Mouse (Mus musculus): Measurements from ENCODE around the gene Ldhc. TPM values are rescaled to one million over a fixed set of nuclear protein-coding genes. Genes with fewer than 3 reads are reported as not detected.
A peak's percentile ranks its signal among the peaks of the same experiment; 100 is the strongest.
"Not testable (repeated sequence)": the region's sequence is repeated elsewhere in the genome, so short reads cannot be mapped to it uniquely, and the experiment has no call there.

Ldhc gene
- total RNA-seq, 2 experiments from 2014 or later = not detected

DNA sequence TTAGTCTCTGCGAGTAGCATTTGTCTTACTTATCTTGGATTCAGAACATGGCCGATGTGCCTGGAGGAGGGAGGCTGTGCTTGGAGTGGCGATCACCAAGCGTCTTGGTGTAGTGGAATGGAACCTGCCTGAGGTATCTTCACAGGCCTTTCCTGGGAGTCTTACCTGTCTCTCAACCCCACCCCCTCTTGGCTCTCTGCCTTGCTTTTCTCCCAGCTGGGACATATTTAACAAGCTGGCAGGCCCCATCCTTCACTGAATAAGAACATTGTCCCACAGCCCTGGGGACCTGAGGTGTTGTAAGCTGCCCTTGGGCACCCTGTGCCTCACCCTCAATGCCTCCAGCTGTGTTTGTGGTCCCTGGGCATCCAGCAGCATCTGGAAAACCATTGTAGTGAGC, 17.4 kb upstream of the Ldhc start:
- no peak for DNase-seq

DNA sequence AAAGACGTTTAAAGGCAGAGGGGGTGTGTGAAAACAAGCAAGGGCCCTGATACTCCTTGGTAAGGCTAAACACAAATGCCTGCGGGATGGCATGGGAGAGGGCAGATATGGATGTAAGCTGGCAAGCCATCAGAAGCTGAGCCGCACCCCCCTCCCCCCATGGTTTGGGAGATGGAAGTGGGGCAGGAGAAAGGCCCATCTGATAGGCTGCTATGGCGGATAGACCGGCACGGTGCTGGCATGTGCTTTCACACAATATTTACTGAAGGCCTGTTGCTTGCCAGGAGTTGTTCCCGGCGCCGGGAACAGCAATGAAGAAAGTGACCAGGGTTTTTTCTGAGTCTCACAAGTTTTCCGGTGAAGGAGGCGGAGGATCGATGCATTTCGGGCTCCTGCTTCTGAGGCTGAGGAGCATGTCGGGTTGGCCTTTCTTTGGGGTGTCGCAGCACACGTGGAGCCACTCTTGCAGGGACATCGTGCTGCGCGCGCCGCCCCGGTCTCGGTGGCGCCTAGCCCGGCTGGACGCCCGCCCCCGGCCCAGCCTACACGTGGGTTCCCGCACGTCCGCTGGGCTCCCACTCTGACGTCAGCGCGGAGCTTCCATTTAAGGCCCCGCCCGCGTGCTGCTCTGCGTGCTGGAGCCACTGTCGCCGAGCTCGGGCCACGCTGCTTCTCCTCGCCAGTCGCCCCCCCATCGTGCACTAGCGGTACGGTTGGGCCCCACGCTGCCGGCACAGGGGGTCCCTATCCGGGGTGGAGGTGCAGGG, 15.6 kb upstream of the Ldhc start:
- peak; percentile 87 to 89 for DNase-seq

DNA sequence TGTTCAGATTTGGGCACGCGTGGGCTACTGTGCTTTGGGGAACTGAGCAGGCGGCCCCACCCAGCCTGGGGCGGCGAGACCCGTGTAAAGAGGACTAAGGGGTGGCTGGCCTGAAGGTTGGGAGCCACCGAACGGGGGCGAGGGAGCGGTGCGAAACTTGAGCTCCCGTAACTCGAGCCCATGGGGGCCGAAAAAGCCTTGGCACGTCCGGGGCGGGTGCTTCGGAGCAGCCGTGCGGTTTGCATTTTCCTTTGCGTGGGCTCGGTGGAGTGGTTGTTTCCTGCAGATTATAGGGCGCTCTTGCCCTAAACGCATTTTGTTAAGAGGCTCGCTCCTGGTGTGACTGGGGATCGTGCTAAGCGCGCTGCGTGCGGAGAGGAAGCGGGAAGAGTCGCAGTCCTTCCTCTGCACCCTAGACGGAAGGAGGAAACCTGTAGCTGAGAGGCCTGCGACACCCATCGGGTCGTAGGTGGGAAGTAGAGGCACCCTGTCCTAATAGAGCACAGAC, 15.0 kb upstream of the Ldhc start:
- peak; percentile 48 to 51 for DNase-seq

DNA sequence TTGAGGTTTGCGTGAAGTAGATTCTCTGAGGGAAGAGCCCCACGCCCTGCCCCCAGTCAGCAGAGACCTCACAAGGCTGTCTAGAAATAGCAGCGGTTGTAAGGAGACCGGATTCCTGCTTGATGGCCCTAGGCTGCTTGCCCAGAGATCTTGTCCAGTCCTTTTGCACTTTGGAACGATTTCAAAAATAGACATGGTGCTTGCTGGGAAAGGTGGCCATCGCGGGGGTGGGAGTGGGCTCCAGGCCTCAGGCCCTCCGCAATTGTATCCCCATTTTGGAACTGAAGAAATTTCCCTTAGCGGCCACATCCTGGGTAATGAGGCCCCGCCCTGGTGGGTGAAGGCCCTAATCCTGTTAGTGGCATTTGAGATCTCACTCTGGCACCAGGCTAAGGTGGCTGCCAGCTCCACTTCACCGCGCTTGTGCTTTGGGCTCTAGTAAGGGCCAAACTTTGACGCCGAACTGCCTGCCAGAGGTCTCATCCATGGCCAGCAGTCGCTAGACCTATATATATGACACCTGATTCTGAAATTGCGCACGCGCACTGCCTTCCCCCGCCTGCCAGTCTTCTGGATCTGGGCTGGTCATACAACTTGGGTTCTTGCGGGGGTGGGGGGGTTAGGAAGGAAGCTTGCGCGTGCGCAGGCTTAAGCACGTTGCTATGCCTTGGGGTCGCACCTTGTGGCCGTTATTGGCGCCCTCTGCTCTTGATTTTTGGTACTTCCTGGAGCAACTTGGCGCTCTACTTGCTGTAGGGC, 14.3 kb upstream of the Ldhc start:
- DNase-seq = peak; percentile 29 to 31

DNA sequence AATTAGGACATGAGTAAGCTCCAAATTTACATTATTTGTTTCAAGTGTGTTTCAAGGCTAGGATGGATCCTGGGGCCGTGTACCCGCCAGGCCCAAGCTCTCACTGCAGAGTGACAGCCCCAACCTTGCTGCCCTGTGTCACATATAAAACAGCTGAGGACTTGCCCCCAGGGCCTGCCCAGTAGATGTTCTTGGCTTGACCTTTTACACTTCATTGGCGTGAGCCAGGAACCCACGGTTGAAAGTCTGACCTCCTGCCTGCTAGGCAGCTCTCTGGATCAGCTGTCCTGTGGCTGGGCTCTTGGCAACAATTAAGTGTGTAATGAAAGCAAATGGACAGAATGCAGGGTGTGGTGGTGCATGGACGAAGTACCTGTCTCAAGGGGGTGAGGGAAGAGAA, 11.7 kb upstream of the Ldhc start:
- DNase-seq = no peak

DNA sequence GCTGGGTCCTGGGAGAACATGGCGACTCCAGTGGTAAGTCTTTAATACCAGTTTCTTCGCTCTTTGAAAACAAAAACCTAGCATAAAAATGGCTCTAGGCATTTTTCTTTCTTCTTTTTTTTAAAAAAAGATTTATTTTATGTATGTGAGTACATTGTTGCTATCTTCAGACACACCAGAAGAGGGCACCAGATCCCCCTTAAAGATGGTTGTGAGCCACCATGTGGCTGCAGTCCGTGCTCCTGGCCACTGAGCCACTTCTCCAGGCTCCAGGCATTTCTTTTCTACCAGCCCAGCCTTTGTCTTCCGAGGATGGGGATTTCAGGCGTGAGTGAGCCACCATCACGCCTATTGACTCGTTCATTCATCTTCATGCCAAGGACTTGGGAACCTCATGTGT, 10.0 kb upstream of the Ldhc start:
- no peak for DNase-seq

DNA sequence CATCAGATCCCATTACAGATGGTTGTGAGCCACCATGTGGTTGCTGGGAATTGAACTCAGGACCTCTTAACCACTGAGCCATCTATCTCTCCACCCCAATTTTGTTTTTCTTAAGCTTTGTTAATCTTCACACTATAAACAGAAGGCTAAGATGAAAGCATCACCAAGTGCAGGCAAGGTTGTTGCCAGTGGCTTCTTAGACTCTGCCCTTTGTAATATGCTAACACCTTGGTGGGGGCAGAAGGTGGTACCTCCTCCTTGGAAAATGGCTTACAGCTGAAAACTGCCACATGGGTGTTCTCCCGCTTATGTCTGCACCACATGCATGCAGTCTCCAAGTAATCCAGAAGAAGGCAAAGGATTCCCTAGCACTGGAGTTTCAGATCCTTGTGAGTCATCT, 8.3 kb upstream of the Ldhc start:
- no peak for DNase-seq

DNA sequence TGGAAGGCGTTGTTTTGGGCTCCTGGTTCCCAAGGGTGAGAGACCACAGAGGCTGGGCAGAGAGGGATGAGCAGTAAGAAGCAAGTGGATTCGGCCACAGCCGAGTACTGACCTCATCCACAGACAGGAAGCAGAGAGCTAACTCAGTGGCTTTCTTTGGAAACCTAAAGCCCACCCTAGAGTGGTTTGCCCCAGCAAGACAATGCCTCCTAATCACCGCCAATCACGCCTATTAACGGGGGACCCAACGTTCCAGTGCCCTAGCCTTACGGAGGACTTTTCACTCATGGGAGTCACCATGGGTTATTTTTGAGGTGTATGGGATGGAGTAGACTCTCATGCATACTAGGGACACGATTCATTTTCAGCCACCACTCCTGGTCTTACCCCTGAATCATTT, 7.6 kb upstream of the Ldhc start:
- DNase-seq = no peak

DNA sequence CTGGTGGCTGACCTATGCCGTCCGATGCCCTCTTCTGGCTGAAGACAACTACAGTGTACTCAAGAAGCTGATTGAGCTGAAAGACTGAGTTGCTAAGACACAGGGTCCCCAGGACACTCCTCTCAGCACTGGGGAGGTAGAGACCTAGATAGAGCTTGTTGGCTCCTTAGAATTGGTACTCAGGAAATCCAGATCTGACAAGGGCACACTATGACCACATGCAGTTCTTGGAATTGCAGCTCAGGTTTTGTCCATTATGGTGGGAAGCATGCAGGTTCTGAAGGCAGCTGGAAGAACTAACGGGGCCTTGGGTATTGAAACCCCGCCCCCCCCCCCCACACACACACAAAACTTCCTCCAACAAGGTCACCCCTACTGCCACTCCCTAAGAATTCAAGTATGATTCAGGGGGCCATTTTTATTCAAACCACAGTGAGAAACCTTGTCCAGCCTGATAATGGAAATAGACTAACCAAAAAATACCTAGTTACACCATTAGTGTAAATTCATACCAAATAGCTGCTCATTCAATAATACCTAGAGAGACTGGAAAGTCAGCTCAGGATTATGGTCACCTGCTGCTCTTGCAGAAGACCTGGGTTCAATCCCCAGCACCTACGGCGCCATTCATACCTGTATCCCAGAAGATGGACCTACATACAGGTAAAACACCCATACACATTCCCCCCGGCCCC, 5.0 kb upstream of the Ldhc start:
- DNase-seq = no peak

DNA sequence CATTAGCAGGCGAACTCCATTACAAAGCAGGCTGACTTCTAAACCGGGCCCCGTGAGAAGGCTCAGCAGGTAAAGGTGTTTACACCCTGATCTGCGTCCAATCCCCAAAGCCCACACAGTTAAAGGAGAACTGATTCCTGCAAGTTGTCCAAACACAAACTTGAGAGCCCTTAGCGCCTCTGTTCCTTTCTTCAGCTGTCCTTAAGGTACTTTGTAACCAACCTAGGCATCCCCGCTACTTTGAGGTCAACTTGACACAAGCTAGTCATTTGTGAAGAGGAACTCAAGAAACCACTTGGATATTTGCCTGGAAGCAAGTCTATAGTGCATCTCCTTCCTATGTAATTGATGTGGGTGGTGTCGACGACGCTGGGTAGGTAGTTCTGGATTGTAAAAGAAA, 3.6 kb upstream of the Ldhc start:
- DNase-seq = no peak

DNA sequence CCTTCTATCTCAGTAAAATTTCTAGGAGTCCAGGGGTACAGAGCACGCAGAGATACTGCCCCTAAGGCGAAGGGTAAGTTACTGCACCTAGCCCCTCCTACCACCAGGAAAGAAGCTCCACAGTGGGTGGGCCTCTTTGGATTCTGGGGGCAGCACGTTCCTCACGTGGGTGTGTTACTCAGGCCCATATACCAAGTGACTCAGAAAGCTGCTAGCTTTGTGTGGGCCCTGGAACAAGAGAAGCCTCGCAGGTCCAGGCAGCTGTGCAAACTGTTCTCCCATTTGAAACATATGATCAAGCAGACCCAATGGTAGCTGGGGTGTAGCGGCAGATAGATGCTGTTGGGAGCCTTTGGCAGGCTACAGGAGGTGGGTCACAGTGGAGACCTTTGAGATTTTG, 2.0 kb upstream of the Ldhc start:
- no peak for DNase-seq

DNA sequence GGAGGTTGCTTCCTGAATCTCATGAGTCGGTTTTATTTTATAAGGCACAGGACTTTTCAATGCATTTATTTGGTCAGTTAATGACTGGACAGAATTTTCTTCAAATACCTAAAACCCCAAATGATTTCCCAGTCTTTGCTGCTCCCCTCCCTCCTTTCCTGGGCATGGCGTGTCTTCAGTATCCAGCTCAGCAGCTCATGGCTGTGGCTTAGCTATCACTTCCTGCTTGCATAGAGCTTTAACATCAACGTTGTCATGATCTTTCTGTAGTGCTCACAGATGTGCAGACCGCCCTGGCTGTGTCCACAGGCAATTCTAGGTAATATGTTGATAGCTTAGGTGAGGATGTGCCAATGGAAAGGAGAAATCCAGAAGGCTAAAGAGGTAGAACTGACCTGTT, 11.0 kb downstream of the Ldhc start:
- DNase-seq = no peak

DNA sequence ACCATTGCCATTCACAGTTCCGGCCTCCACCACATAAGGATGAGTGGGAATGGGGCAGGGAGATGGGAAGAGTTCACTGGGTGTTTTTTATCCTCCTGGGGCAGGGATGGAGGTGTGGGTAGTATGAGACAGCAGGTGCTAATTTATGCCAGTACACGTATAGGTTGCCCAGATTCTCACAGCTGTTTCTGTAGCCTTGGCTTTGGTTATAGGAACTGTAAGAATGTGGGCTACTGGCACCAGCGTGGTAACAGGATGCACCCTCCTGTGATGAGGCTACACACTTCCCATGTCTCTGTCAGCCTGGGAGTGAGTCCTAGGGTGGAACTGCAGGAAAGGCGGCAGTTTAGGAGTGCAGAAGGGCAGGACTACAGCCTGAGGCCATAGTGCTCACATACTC, 15.8 kb downstream of the Ldhc start:
- DNase-seq = no peak

DNA sequence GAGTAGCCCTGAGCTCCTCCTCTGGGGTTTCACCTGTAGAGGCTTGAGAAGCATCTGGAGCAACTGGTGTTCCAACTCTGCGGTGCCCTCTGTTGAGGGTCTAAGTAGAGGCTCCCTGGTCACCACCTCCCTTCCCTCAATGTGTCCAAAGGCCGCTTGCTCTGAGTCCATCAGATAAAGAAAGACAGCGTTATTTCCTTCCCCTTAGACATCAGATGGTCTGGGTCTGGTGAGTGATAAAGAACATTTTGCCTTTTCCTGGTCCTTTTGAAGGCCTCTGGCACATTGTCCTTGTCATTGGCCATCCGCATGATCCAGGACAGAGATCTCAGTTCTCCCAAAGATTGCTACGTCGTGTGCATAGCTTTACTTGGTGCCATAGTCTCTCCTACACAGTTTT, 16.3 kb downstream of the Ldhc start:
- DNase-seq = no peak

DNA sequence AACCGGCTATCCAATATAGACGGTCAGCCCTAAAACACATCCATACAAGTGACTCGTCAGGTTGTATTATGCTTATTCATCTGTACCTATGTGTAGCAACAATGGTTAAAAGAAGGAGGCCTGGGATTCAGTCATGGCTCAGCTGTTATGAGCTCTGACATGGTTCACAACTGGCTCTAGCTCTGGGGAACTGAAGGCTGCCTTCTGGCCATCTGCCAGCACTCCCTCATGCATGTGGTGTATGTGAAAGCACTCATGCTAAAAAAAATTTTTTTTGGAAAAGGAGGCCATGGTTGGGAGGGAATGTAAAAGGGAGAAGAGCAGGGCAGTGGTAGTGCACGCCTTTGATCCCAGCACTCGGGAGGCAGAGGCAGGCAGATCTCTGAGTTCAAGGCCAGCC, 18.8 kb downstream of the Ldhc start:
- DNase-seq = no peak

DNA sequence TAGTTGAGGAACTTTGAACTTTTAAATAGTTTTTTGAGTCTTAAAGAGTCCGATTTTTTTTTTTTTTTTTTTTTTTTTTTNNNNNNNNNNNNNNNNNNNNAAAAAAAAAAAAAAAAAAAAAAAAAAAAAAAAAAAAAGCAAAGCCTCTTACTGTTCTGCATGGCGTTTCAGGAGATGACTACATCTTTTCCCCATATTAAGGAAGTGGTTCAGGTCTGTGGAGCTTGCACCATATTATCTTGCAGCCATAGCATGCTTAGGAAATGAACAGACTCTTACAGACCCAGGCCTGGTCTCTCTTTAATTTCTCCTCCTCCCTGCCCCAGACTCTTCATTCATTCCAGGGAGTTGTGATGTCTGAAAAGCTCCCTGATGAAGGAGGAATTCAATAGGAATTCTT, 20.0 kb downstream of the Ldhc start:
- DNase-seq = no peak

DNA sequence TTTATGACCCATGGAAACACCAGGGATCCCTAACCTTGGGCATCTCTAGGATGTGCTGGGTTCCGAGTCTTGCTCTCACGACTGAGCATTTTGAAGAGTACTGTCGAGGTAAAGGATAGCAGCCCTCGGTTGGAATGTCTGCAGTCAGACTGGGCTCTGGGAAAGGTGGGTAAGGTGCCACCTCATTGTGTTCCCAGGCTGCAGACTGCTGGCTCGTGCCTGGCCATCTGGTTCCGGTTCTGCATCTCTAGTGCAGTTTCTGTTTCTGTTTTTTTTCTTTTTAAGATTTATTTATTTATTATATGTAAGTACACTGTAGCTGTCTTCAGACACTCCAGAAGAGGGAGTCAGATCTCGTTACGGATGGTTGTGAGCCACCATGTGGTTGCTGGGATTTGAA, 20.9 kb downstream of the Ldhc start:
- not testable (repeated sequence) for DNase-seq

DNA sequence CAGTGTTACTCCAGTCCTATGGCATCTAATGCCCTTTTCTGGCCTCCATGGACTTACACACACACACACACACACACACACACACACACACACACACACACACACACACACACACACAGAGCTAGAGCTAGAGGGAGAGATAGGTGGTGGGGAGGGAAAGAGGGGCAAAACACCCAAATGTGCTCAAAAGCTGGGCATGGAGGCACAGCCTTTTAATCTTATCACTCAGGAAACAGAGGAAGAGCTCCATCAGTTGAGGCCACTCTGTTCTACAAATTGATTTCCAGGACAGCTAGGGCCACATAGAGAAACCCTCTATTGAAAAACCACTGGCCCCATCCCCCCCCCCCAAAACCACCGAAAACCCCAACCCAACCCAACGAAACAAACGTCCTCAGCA, 22.3 kb downstream of the Ldhc start:
- DNase-seq = no peak

DNA sequence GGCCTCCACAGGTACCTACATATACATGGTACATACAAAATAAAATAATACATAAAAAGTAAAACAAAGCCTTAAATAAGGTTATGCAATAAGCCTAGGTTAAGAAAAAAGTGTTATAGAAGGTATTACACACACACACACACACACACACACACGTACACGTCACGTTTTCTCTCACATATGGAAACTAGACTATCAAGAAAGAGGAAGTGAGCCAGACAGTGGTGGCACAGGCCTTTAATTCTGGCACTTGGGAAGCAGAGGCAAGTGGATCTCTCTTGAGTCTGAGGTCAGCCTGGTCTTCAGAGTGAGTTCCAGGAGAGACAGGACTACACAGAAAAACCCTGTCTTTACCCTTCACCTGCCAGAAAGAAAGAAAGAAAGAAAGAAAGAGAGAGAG, 34.5 kb downstream of the Ldhc start:
- DNase-seq = no peak

DNA sequence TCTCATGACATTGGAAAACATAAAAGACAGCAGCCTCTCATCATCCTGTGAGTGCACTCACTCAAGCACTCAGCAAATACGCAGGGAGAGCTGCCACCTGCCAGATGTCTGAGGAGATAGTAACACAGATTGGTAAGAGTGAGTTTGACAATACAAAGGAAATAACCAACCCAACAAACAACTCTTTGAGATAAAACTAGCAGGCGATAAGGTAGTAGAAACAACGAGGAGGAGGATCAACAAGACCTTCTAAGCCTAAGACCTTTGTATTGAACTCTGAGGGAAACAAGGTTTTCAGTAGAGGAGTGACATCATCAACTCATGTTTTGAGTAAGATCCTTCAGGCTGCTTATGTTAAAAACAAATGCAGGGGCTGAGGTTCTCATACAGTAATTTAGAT, 38.3 kb downstream of the Ldhc start:
- no peak for DNase-seq

DNA sequence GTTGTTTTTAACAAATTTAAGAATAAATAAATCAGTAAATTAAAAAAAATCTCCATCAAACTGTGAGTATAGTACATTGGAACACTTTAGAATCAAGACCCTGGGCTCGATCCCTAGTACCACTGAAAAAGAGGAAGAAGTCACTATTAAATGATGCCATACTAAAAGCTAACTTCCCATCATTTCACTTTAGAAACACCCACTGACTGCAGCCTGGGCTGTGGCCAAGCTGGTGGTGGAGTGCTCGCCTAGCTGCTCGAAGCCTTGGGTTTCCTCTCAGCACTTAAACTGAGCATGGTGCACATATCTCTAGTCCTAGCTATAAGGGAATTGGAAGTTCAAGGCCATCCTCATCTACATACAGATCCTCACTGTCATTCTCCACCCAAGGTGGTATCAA, 50.2 kb downstream of the Ldhc start:
- DNase-seq = no peak

DNA sequence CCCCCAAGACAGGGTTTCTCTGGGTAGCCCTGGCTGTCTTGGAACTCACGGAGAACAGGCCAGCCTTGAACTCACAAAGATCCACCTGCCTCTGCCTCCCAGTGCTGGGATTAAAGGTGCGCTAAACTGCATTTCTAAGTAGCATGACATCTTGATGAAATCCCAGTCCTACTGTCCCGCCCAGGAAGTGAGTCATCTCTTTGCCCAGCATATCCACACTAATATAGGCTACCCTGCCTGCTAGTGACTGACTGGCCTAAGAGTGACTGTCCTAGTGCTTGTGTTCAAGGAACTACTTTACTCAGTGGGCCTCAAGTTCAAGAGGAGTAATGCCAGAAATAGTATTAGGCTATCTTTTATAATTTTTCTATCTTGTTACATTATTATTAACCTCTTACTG, 55.4 kb downstream of the Ldhc start:
- DNase-seq = no peak

DNA sequence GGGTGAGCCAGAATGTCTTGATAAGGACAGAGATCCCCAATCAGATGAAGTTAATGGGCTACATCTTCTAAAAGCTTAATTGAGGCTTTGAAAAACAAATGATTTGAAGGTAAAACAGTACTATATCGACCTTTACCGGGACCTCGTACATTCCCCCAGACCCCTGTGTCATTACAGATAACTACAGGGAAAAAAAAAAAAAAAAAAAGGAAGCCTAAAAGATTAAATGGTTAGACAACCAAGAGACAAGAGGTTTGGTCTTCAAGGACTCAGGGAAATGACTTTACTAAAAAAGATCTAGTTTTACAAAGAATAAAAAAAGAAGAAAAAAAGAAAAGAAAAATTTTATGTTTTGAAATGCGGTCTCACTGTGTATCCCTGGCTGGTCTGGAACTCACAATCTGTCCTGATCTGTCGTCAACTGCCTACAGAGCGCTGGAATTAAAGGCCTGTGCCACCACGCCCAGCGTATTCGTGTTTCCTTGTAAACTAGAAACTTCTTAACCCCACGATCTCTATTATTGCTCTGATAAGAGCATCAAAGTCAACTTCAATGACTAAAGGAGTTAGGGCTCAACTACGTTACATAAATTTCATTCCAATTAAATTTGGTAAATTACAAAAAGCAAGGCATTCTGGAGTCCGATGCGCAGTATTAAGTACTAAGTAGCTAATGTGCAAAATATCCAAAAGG, 57.8 kb downstream of the Ldhc start:
- no peak for DNase-seq

Data from layer of hippocampus, postnatal 36 days (tissue).